8 mouse cellular contexts compared by ENCODE assay signal in the genomic region with DNA sequence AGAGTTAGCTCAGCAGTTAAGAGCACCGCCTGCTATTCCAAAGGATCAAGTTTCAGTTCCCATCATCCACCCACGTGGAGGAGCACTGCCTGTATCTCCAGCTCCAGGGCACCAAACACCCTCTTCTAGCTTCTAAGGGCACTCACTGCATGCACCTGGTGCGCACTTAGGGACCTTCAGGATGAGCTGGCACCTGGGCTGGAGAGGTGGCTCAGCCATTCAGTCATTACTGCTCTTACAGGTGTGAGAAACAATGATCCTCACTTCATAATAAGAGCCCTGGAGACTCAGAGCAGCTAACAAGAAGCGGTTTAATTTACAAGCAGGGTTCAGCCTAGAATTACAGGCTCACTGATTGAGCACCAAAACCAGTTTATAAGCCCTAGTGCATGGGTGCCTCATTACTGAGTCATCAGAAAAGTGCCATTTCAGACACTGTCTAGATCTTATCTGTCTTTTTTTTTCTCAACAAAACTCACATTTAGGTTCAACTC. TPM values are rescaled to one million over a fixed set of nuclear protein-coding genes. Genes with fewer than 3 reads are reported as not detected.
DNase-seq lines count a peak whose midpoint lies in the region; ATAC-seq lines count a peak whose summit lies in the region.

No protein-coding gene starts in this region.

- WGBS in embryonic facial prominence, embryonic 14.5 days, result 0% methylated on average over 4 of the region's 4 CpGs
- WGBS in limb, embryonic 13.5 days, result 2% methylated on average over 4 of the region's 4 CpGs

- no peak overlapping the region for H3K27ac ChIP-seq in embryonic facial prominence, embryonic 14.5 days (replicated peaks; ENCODE audit: low read depth, low read length)
- no peak overlapping the region for H3K27ac ChIP-seq in limb, embryonic 13.5 days

- peak; percentile 85 for DNase-seq in heart, adult 11 months
- DNase-seq in heart, postnatal 4 days, result no peak
- DNase-seq in A20 (ENCODE audit: low read depth, low spot score), result peak; percentile 19
- DNase-seq in embryonic facial prominence, embryonic 14.5 days (ENCODE audit: low spot score), result peak; percentile 72
- DNase-seq in cerebellum, postnatal 25 days, result no peak
- no peak for DNase-seq in frontal cortex, postnatal 14 days (ENCODE audit: low spot score in 2 of 2)
- no peak for DNase-seq in layer of hippocampus, postnatal 36 days

- peak; percentile 86 for ATAC-seq in embryonic facial prominence, embryonic 14.5 days (ENCODE audit: low read depth)
- no peak for ATAC-seq in limb, embryonic 13.5 days (ENCODE audit: low FRiP score, low read depth)

- peaks cover 3% of the 10 kb centered on the region; the same call in 1 of the 2 replicates for H3K4me1 ChIP-seq in embryonic facial prominence, embryonic 14.5 days (ENCODE audit: control insufficient read depth, insufficient read depth, low read length)
- H3K4me1 ChIP-seq in limb, embryonic 13.5 days, result peaks cover 6% of the 10 kb centered on the region

- no peaks in the 10 kb centered on the region for H3K9me3 ChIP-seq in embryonic facial prominence, embryonic 14.5 days (ENCODE audit: control insufficient read depth, low read length)
- H3K9me3 ChIP-seq in limb, embryonic 13.5 days, result no peaks in the 10 kb centered on the region

- no peak overlapping the region for H3K9ac ChIP-seq in embryonic facial prominence, embryonic 14.5 days (ENCODE audit: low read depth, low read length)
- no peak overlapping the region for H3K9ac ChIP-seq in limb, embryonic 13.5 days

- no peak overlapping the region for H3K4me3 ChIP-seq in embryonic facial prominence, embryonic 14.5 days (ENCODE audit: low read depth, low read length)
- peak overlapping the region; percentile 28 for H3K4me3 ChIP-seq in limb, embryonic 13.5 days

- H3K36me3 ChIP-seq in embryonic facial prominence, embryonic 14.5 days (ENCODE audit: control insufficient read depth, insufficient read depth, low read length), result no peaks in the 10 kb centered on the region
- no peaks in the 10 kb centered on the region for H3K36me3 ChIP-seq in limb, embryonic 13.5 days

- H3K4me2 ChIP-seq in embryonic facial prominence, embryonic 14.5 days (ENCODE audit: low read depth, low read length), result peak overlapping the region; percentile 39
- peak overlapping the region; percentile 60 for H3K4me2 ChIP-seq in limb, embryonic 13.5 days (replicated peaks)

- no peaks in the 10 kb centered on the region for H3K27me3 ChIP-seq in embryonic facial prominence, embryonic 14.5 days (replicated peaks; ENCODE audit: control insufficient read depth, insufficient read depth, low read length)
- no peaks in the 10 kb centered on the region for H3K27me3 ChIP-seq in limb, embryonic 13.5 days

RNA-seq across cellular contexts. Expression of a gene that starts 37.7 kb away (rescaled TPM):
- 10 to 100 TPM; 19.0 to 25.0 TPM for total RNA-seq in heart, postnatal 4 days (2021)
- 26.6 and 27.0 TPM in 2 replicates for polyA plus RNA-seq in embryonic facial prominence, embryonic 14.5 days (2014; fragmentation: Nextera tagmentation; extraction: Ambion mirVana)
- polyA plus RNA-seq in limb, embryonic 13.5 days (2015; fragmentation: Nextera tagmentation; extraction: Ambion mirVana), result 23.3 and 23.7 TPM in 2 replicates
- total RNA-seq in layer of hippocampus, postnatal 36 days (2021), result 10 to 100 TPM; 45.9 to 53.7 TPM

RNA-seq across cellular contexts. Expression of a gene that starts 38.8 kb away (rescaled TPM):
- 1 to 10 TPM; 8.0 to 8.3 TPM for total RNA-seq in heart, postnatal 4 days (2021)
- polyA plus RNA-seq in embryonic facial prominence, embryonic 14.5 days (2014; fragmentation: Nextera tagmentation; extraction: Ambion mirVana), result 11.6 and 13.7 TPM in 2 replicates
- 7.3 and 8.6 TPM in 2 replicates for polyA plus RNA-seq in limb, embryonic 13.5 days (2015; fragmentation: Nextera tagmentation; extraction: Ambion mirVana)
- 10 to 100 TPM; 16.3 to 16.6 TPM for total RNA-seq in layer of hippocampus, postnatal 36 days (2021)

Comparison
In these comparisons a context has a peak if more than half of its experiments do, and no peak if none do; other contexts are left out.
1. DNase-seq: peak in heart, adult 11 months (single experiment), A20 (single experiment) and embryonic facial prominence, embryonic 14.5 days (single experiment); none in heart, postnatal 4 days (single experiment), cerebellum, postnatal 25 days (0 of 2), frontal cortex, postnatal 14 days (0 of 2) and layer of hippocampus, postnatal 36 days (0 of 2).